Mouse (Mus musculus): ENCODE results near the gene Abcc1. TPM values are rescaled to one million over a fixed set of nuclear protein-coding genes. Genes with fewer than 3 reads are reported as not detected.

Abcc1 gene
- polyA plus RNA-seq (2017; shearing (Covaris generic)), result 10 to 100 TPM; 15.7 to 20.9 TPM

GRCm38 (mm10) chr16:14361362-14362098 lies at the start of gene Abcc1:
TSS of gene Abcc1 (plus strand) at chr16:14361558.
- peak; percentile 83 for ATAC-seq

GRCm38 (mm10) chr16:14312914-14313313 lies 48.4 kb upstream of the Abcc1 start:
- ATAC-seq, result no peak

GRCm38 (mm10) chr16:14316884-14317876 lies 44.2 kb upstream of the Abcc1 start, which contains the start of gene Fopnl:
TSS of gene Fopnl (minus strand) at chr16:14317405.
- peak; percentile 100 for ATAC-seq

GRCm38 (mm10) chr16:14319681-14320080 lies 41.7 kb upstream of the Abcc1 start:
- ATAC-seq, result no peak

GRCm38 (mm10) chr16:14320494-14320893 lies 40.9 kb upstream of the Abcc1 start:
- no peak for ATAC-seq

- no peak for ATAC-seq
Measured at GRCm38 (mm10) chr16:14328156-14328555, 33.2 kb upstream of the Abcc1 start.

- ATAC-seq, result no peak
Measured at GRCm38 (mm10) chr16:14344967-14345366, 16.4 kb upstream of the Abcc1 start.

GRCm38 (mm10) chr16:14351571-14351970 lies 9.8 kb upstream of the Abcc1 start:
- no peak for ATAC-seq

GRCm38 (mm10) chr16:14352234-14352633 lies 9.1 kb upstream of the Abcc1 start:
- ATAC-seq, result no peak

GRCm38 (mm10) chr16:14352663-14353062 lies 8.7 kb upstream of the Abcc1 start:
- ATAC-seq, result no peak

GRCm38 (mm10) chr16:14357859-14358258 lies 3.5 kb upstream of the Abcc1 start:
- no peak for ATAC-seq

- no peak for ATAC-seq
Measured at GRCm38 (mm10) chr16:14358531-14358930, 2.8 kb upstream of the Abcc1 start.

- ATAC-seq, result no peak
Measured at GRCm38 (mm10) chr16:14360931-14361330, 427 bp upstream of the Abcc1 start.

GRCm38 (mm10) chr16:14362099-14362820 lies 902 bp downstream of the Abcc1 start:
- ATAC-seq, result peak; percentile 70

- no peak for ATAC-seq
Measured at GRCm38 (mm10) chr16:14363496-14363895, 2.1 kb downstream of the Abcc1 start.

GRCm38 (mm10) chr16:14364066-14364465 lies 2.7 kb downstream of the Abcc1 start:
- no peak for ATAC-seq

GRCm38 (mm10) chr16:14365457-14365856 lies 4.1 kb downstream of the Abcc1 start:
- no peak for ATAC-seq

- no peak for ATAC-seq
Measured at GRCm38 (mm10) chr16:14366017-14366416, 4.7 kb downstream of the Abcc1 start.

- no peak for ATAC-seq
Measured at GRCm38 (mm10) chr16:14371367-14371766, 10.0 kb downstream of the Abcc1 start.

- no peak for ATAC-seq
Measured at GRCm38 (mm10) chr16:14372382-14372781, 11.0 kb downstream of the Abcc1 start.

- ATAC-seq, result no peak
Measured at GRCm38 (mm10) chr16:14372817-14373301, 11.5 kb downstream of the Abcc1 start.

- no peak for ATAC-seq
Measured at GRCm38 (mm10) chr16:14375942-14376341, 14.6 kb downstream of the Abcc1 start.

GRCm38 (mm10) chr16:14376352-14376751 lies 15.0 kb downstream of the Abcc1 start:
- no peak for ATAC-seq
